8 mouse cellular contexts compared by ENCODE assay signal in the genomic region with DNA sequence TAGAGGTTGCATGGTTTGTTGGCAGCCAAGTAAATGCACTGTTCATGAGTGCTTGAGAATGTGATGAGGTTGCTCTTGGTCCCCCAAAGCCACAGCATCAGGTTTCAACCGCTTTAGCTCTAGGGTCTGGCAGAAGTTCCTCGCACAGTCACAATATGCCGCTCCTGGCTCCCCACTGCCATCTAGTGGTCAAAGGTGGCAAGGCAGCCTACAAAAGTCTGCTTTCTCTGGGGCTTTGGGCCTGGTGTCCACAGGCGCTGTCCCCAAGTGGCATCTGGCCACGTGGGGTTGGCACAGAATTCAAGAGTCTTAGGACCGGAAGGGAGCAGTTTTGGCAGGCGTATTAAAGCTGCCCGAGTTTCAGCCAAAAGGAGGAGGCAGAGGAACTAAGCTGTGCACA. TPM values are rescaled to one million over a fixed set of nuclear protein-coding genes. Genes with fewer than 3 reads are reported as not detected.
DNase-seq lines count a peak whose midpoint lies in the region; ATAC-seq lines count a peak whose summit lies in the region.

No protein-coding gene starts in this region.

- no peaks in the 10 kb centered on the region for H3K9me3 ChIP-seq in hindbrain, embryonic 16.5 days (ENCODE audit: control insufficient read depth, low read length)

- peaks cover 15% of the 10 kb centered on the region for H3K27me3 ChIP-seq in hindbrain, embryonic 16.5 days (replicated peaks; ENCODE audit: control insufficient read depth, insufficient read depth, low read length)

- no peak overlapping the region for H3K9ac ChIP-seq in hindbrain, embryonic 16.5 days (ENCODE audit: low read depth, low read length)

- ATAC-seq in hindbrain, embryonic 16.5 days = peak; percentile 84
- peak; percentile 81 for ATAC-seq in megakaryocyte, adult 5-6 weeks (ENCODE audit: poor library complexity, severe bottlenecking)

- peak overlapping the region; percentile 36; the same call in 1 of the 2 replicates for H3K27ac ChIP-seq in hindbrain, embryonic 16.5 days (ENCODE audit: low read depth, low read length)

- H3K4me2 ChIP-seq in hindbrain, embryonic 16.5 days (ENCODE audit: low read length) = no peak overlapping the region

- WGBS in hindbrain, embryonic 16.5 days = 3% methylated on average over 8 of the region's 8 CpGs

- no peaks in the 10 kb centered on the region for H3K36me3 ChIP-seq in hindbrain, embryonic 16.5 days (ENCODE audit: control insufficient read depth, insufficient read depth, low read length)

- no peak overlapping the region for H3K4me3 ChIP-seq in hindbrain, embryonic 16.5 days (ENCODE audit: low read length)

- H3K4me1 ChIP-seq in hindbrain, embryonic 16.5 days (ENCODE audit: control insufficient read depth, insufficient read depth, low read depth, low read length) = peaks cover 23% of the 10 kb centered on the region

- peak; percentile 54 for DNase-seq in WW6 (ENCODE audit: low read depth, low spot score)
- peak; percentile 96 to 98 for DNase-seq in cerebellum, postnatal 14 days
- peak; percentile 94 to 96 for DNase-seq in frontal cortex, postnatal 36 days (ENCODE audit: low spot score in 2 of 2)
- DNase-seq in left cerebral cortex, adult 18-20 months (ENCODE audit: low spot score in 2 of 2) = peak; percentile 94 to 98
- peak; percentile 93 for DNase-seq in right cerebral cortex, adult 18-20 months
- DNase-seq in urinary bladder, adult 2 months (ENCODE audit: low spot score) = peak; percentile 85

RNA-seq across cellular contexts. Expression of gene Pmp22, which starts 6.8 kb away (rescaled TPM):
- polyA plus RNA-seq in hindbrain, embryonic 16.5 days (2015; fragmentation: Nextera tagmentation; extraction: Ambion mirVana) = 44.2 and 50.1 TPM in 2 replicates
- total RNA-seq in left cerebral cortex, adult 18-20 months (2021) = 10 to 100 TPM; 29.8 to 31.3 TPM
- 0.45 and 2.0 TPM in 2 replicates for total RNA-seq in megakaryocyte, adult 5-6 weeks (2015)
- total RNA-seq in megakaryocyte, adult 5-6 weeks (2017) = 0.20 TPM in 1 of 2 replicates, not detected in the other
- 57.0 and 116 TPM in 2 replicates for polyA plus RNA-seq in urinary bladder, adult 2 months (2012; rRNA removed)

Comparison
In these comparisons a context has a peak if more than half of its experiments do, and no peak if none do; other contexts are left out.
1. RNA of gene Pmp22, which starts 6.8 kb away (total RNA-seq): 29.8 to 31.3 TPM in left cerebral cortex, adult 18-20 months; 0.20 to 2.0 TPM in megakaryocyte, adult 5-6 weeks; every median in the first group is over 10 times any median in the second.
2. Peak in every context shown above with its lines, with median percentiles within 50 percentile points of each other: DNase-seq.